Mouse (Mus musculus): Measurements from ENCODE around the gene Aebp1. TPM values are rescaled to one million over a fixed set of nuclear protein-coding genes. Genes with fewer than 3 reads are reported as not detected.
A peak's percentile ranks its signal among the peaks of the same experiment; 100 is the strongest.

Aebp1 gene
- polyA plus RNA-seq, 1 experiment from 2014 or later, result 37.6 TPM

DNA sequence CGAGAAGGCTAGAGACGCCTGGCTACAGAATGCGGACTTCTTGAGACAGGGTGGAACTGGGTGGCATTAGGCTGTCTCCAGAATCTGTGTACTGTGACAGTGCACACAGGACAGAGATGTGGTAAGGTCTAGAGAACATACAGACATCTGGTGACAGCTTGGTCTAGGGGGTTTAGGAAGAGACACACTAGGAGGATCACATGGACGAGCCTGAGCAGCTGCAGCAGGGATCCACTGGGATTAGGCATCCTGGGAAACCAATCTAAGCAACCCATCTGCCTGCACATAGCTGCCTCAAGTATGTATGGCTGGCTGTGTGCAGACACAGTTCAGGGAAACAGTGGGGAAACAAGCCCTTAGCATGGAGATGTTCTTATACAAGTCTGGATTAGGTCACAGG lies 52.2 kb downstream of the Aebp1 start:
- Histone ChIP-seq H3K27ac (no peak overlapping the region), H3K36me3 (no peaks in the 10 kb centered on the region), H3K9ac (no peak overlapping the region), H3K27me3 (peaks cover 4% of the 10 kb centered on the region; the same call in 1 of the 2 replicates), H3K4me3 (no peak overlapping the region), H3K4me2 (no peak overlapping the region), H3K9me3 (no peaks in the 10 kb centered on the region), H3K4me1 (no peaks in the 10 kb centered on the region)
- ATAC-seq (ENCODE audit: borderline replicate concordance, extremely low read depth, low FRiP score, low TSS enrichment), result no peak
- WGBS, result 69% methylated on average over 4 of the region's 4 CpGs

DNA sequence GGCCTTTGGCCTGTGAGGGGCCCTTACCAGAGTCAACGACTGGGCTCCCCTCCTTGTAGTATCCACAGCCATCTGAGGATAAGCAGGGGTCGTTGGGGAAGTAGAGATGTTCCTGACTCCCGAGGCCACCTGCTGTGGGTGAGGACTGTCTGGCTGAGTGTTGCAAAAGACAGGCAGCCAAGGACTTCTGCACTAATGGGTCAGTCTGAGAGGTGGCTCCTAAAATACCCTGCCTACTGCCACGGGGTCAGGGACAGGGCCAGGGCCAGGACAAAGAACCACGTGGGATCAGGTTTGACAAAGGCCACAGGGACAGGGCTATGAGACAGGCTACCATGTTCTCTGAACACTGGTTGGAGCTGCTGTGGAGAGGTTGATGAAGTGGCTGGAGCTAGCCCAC lies 53.2 kb downstream of the Aebp1 start:
- WGBS, result 48% methylated on average over 5 of the region's 5 CpGs
- no peak for ATAC-seq (ENCODE audit: borderline replicate concordance, extremely low read depth, low FRiP score, low TSS enrichment)

DNA sequence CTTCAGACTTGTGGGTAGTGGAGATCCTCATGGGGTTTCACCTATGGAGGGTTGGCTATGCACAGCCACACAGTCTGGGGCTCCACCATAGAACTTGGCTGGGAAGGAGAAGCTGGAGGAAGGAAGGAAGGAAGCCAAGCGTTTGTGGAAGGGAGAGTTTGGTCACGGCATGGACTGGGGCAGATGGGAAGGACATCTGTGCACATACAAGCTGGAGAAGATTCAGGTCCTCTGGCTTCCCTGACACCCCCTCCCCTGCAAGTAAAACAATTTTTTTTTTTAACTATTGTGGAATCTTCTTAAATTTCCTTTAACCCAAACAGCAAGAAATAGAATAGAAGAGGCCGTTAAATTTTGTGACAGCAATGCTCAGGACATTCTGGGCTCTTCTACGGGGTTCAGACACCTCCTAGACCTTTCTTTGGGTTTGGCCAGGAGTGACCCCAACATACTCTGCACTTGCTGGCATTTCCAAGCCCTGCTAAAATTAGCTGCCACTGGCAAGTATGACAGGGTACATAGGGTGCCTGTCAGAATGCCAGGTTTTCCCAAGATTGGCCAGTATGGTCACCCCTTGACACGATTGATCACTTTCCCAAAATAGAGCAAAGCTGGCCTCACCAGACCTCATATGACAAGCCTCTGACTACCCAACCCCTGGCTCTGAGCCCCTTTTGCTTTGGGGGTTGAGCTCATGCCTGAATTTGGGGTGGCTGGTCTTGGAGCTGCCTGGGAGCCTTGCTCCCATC lies 53.9 kb downstream of the Aebp1 start:
- ATAC-seq (ENCODE audit: borderline replicate concordance, extremely low read depth, low FRiP score, low TSS enrichment), result no peak
- no peaks in the 10 kb centered on the region for H3K36me3 ChIP-seq
- peaks cover 4% of the 10 kb centered on the region; the same call in 1 of the 2 replicates for H3K27me3 ChIP-seq
- 63% methylated on average over 5 of the region's 5 CpGs for WGBS
- H3K27ac ChIP-seq, result no peak overlapping the region
- no peak overlapping the region for H3K4me3 ChIP-seq
- no peaks in the 10 kb centered on the region for H3K9me3 ChIP-seq
- H3K4me2 ChIP-seq, result no peak overlapping the region
- H3K4me1 ChIP-seq, result peaks cover 2% of the 10 kb centered on the region; the same call in 1 of the 2 replicates
- H3K9ac ChIP-seq, result no peak overlapping the region

More for the DNA sequence above, 53.2 kb downstream of the Aebp1 start:
- no peak overlapping the region for H3K4me3 ChIP-seq
- peaks cover 4% of the 10 kb centered on the region; the same call in 1 of the 2 replicates for H3K27me3 ChIP-seq
- no peaks in the 10 kb centered on the region for H3K36me3 ChIP-seq
- no peak overlapping the region for H3K9ac ChIP-seq
- no peaks in the 10 kb centered on the region for H3K9me3 ChIP-seq
- H3K4me1 ChIP-seq, result no peaks in the 10 kb centered on the region
- no peak overlapping the region for H3K27ac ChIP-seq
- no peak overlapping the region for H3K4me2 ChIP-seq

DNA sequence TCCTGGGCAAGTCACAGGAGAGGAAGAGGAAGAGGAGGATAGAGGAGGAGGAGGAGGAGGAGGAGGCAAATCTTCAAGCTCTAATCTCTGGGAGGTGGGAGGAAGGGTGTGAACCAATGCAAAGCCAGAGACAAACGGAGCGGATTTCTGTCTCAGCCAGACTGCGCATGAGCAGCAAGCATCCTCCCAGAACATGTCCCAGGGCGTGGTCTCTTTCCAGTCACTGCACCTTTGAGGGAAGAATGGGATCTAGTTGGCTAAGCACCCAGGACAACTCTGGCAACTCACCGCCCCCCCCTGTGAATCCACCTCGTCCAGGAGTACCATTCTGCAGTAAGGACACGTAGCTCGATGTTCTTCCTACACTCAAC lies 54.4 kb downstream of the Aebp1 start:
- no peak overlapping the region for H3K4me2 ChIP-seq
- H3K36me3 ChIP-seq, result no peaks in the 10 kb centered on the region
- H3K9ac ChIP-seq, result no peak overlapping the region
- 65% methylated on average over 8 of the region's 8 CpGs for WGBS
- no peak overlapping the region for H3K4me3 ChIP-seq
- ATAC-seq (ENCODE audit: borderline replicate concordance, extremely low read depth, low FRiP score, low TSS enrichment), result no peak
- peaks cover 2% of the 10 kb centered on the region; the same call in 1 of the 2 replicates for H3K4me1 ChIP-seq
- no peaks in the 10 kb centered on the region for H3K9me3 ChIP-seq
- peaks cover 4% of the 10 kb centered on the region; the same call in 1 of the 2 replicates for H3K27me3 ChIP-seq
- no peak overlapping the region for H3K27ac ChIP-seq

DNA sequence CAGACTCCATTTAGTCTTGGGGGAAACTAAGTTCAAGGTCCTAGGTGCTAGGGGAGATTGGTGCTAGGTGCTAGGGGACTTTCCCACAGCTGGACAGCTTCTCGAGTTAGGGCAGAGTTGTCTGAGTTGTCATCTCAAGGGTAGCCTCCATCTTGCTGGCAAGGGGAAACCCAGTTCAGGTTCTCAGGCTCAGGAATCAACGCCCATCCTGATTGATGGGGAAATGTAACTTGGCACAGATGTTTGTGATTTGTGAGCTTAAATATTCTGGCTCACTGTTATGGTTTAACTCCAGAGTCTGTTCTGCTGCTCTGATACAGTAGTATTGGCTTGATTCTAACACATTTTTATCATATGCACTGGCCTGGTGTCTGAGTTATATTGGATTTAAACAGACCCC lies 56.4 kb downstream of the Aebp1 start:
- Histone ChIP-seq H3K27ac (no peak overlapping the region), H3K27me3 (peaks cover 4% of the 10 kb centered on the region; the same call in 1 of the 2 replicates), H3K4me1 (peaks cover 2% of the 10 kb centered on the region; the same call in 1 of the 2 replicates), H3K4me2 (no peak overlapping the region), H3K9me3 (no peaks in the 10 kb centered on the region), H3K36me3 (no peaks in the 10 kb centered on the region), H3K4me3 (no peak overlapping the region), H3K9ac (no peak overlapping the region)
- 48% methylated on average over 2 of the region's 2 CpGs for WGBS
- ATAC-seq (ENCODE audit: borderline replicate concordance, extremely low read depth, low FRiP score, low TSS enrichment), result no peak

DNA sequence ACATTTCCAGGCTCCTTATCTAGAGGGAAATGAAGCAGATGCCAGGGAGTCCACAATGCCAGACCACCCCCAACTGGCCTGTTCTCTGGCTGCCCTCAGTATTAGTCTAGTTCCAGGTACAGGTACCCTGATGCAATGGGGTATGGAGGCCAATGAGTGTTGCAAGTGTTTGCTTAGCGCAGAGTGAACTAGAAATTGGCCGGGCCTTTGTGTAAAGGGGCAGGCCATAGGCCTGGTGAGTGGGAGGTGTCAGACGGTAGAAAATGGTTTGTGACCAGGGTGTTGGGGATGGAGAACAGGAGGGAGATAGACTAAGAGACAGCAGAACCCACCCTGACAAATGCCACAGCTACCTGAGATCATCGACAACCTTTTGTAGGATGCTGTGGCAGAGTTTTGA lies 57.9 kb downstream of the Aebp1 start:
- peaks cover 2% of the 10 kb centered on the region; the same call in 1 of the 2 replicates for H3K4me1 ChIP-seq
- H3K27ac ChIP-seq, result no peak overlapping the region
- peaks cover 4% of the 10 kb centered on the region; the same call in 1 of the 2 replicates for H3K27me3 ChIP-seq
- H3K4me3 ChIP-seq, result no peak overlapping the region
- no peak overlapping the region for H3K9ac ChIP-seq
- WGBS, result 78% methylated on average over 4 of the region's 4 CpGs
- no peak overlapping the region for H3K4me2 ChIP-seq
- no peak; the same call in 1 of the 2 replicates for ATAC-seq (ENCODE audit: borderline replicate concordance, extremely low read depth, low FRiP score, low TSS enrichment)
- H3K9me3 ChIP-seq, result no peaks in the 10 kb centered on the region
- no peaks in the 10 kb centered on the region for H3K36me3 ChIP-seq

DNA sequence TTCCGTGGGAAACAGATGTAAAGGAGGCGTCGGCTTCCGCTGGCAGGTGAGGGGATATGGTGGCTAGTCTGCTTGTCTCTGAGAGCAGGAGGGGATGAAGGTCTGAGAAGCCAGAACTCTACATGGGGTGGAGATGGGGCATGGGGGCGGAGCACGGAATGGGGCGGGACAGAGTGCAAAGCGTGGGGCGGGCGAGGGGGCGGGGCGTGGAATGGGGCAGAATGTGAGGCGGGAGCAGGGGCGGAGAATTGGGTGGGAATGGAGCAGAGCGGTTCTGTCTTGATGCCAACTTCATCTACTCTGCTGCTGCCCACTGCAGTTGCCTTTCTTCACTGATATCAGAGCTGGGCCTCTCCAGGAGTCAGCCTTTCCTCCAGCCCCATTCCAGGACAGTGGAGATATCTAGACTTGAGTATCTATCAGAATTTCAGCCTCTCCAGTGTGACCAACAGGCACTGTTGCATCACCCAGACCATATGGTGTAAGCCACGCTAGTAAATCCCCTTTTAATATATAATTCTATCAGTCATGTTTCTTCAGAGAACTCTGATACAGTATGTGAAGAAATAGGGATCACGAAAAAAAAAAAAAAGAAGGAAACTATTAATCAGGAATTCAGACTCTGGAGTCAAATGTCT lies 58.7 kb downstream of the Aebp1 start:
- ATAC-seq (ENCODE audit: borderline replicate concordance, extremely low read depth, low FRiP score, low TSS enrichment), result peak; percentile 57; the same call in 1 of the 2 replicates
- Histone ChIP-seq H3K27me3 (no peaks in the 10 kb centered on the region), H3K4me3 (no peak overlapping the region), H3K4me2 (peak overlapping the region; percentile 18; the same call in 1 of the 2 replicates), H3K9me3 (no peaks in the 10 kb centered on the region), H3K27ac (no peak overlapping the region), H3K36me3 (no peaks in the 10 kb centered on the region), H3K4me1 (peaks cover 2% of the 10 kb centered on the region; the same call in 1 of the 2 replicates), H3K9ac (no peak overlapping the region)
- WGBS, result 42% methylated on average over 17 of the region's 17 CpGs

Other genes starting within 250 kb of the Aebp1 start
- gene Mrps24, start 146.3 kb upstream of the Aebp1 start, polyA plus RNA-seq (2015; fragmentation: Nextera tagmentation; extraction: Ambion mirVana), result 179 and 188 TPM in 2 replicates
- gene Urgcp, start 99.6 kb upstream of the Aebp1 start, polyA plus RNA-seq (2015; fragmentation: Nextera tagmentation; extraction: Ambion mirVana), result 24.6 and 24.8 TPM in 2 replicates
- 111 and 115 TPM in 2 replicates for gene Dbnl, start 73.5 kb upstream of the Aebp1 start, polyA plus RNA-seq (2015; fragmentation: Nextera tagmentation; extraction: Ambion mirVana)
- 29.6 and 49.3 TPM in 2 replicates for gene Pgam2, start 58.2 kb upstream of the Aebp1 start, polyA plus RNA-seq (2015; fragmentation: Nextera tagmentation; extraction: Ambion mirVana)
- 7.1 and 10.0 TPM in 2 replicates for gene Polm, start 23.9 kb upstream of the Aebp1 start, polyA plus RNA-seq (2015; fragmentation: Nextera tagmentation; extraction: Ambion mirVana)
- 149 and 160 TPM in 2 replicates for gene Pold2, start 16.3 kb downstream of the Aebp1 start, polyA plus RNA-seq (2015; fragmentation: Nextera tagmentation; extraction: Ambion mirVana)
- gene Myl7, start 36.8 kb downstream of the Aebp1 start, polyA plus RNA-seq (2015; fragmentation: Nextera tagmentation; extraction: Ambion mirVana), result 273 and 720 TPM in 2 replicates
- gene Gck, start 88.1 kb downstream of the Aebp1 start, polyA plus RNA-seq (2015; fragmentation: Nextera tagmentation; extraction: Ambion mirVana), result 1.7 and 1.9 TPM in 2 replicates
- 58.6 and 61.4 TPM in 2 replicates for gene Ykt6, start 93.7 kb downstream of the Aebp1 start, polyA plus RNA-seq (2015; fragmentation: Nextera tagmentation; extraction: Ambion mirVana)
- gene Camk2b, start 204.4 kb downstream of the Aebp1 start, polyA plus RNA-seq (2015; fragmentation: Nextera tagmentation; extraction: Ambion mirVana), result 0.79 and 1.4 TPM in 2 replicates

All from lung, embryonic 15.5 days (tissue).